Mouse (Mus musculus) thymus, adult 2 months (tissue): ENCODE measurements around the gene Avpi1.

Experiments used
- CTCF ChIP-seq: fragments of 200-500 bp; IDR thresholded peaks from 2 replicates; pipeline ENCODE4 v1.5.1; 2012; ENCODE audit warnings: mild to moderate bottlenecking, control low read depth, low read length, moderate library complexity, borderline replicate concordance; ENCODE audit not compliant: control insufficient read depth, poor library complexity, insufficient read depth; ENCODE audit errors: extremely low read depth
- POLR2A ChIP-seq: fragments of 200-500 bp; IDR thresholded peaks from 2 replicates; pipeline ENCODE4 v1.6.1; 2012; ENCODE audit warnings: mild to moderate bottlenecking, low read length, control low read depth, moderate library complexity; ENCODE audit not compliant: control insufficient read depth, poor library complexity, insufficient read depth; ENCODE audit errors: extremely low read depth

GRCm38 (mm10) chr19:42176841-42177240 is 48.0 kb upstream of the Avpi1 start:
- TF ChIP-seq CTCF = no peak
- TF ChIP-seq POLR2A = no peak
